Mouse (Mus musculus) layer of hippocampus, postnatal 25 days (tissue): ENCODE data around the gene Tbc1d7. TPM values are rescaled to one million over a fixed set of nuclear protein-coding genes. Genes with fewer than 3 reads are reported as not detected.
A peak's percentile ranks its signal among the peaks of the same experiment; 100 is the strongest.

Experiments
- DNase-seq, 2 experiments: peaks; one replicate each; pipeline ENCODE4 v3.0.0; 2022; ENCODE audit warnings: mixed read lengths in 2 of 2, low spot score in 1 of 2; ENCODE audit errors: extremely low spot score in 1 of 2
- total RNA-seq, 2 experiments: library from RNA; stranded (reverse); gene quantifications; 2 replicates each; pipeline ENCODE4 v1.2.3; 2021

Tbc1d7 gene
- total RNA-seq, 2 experiments from 2014 or later = 32.9 to 38.8 TPM

DNA sequence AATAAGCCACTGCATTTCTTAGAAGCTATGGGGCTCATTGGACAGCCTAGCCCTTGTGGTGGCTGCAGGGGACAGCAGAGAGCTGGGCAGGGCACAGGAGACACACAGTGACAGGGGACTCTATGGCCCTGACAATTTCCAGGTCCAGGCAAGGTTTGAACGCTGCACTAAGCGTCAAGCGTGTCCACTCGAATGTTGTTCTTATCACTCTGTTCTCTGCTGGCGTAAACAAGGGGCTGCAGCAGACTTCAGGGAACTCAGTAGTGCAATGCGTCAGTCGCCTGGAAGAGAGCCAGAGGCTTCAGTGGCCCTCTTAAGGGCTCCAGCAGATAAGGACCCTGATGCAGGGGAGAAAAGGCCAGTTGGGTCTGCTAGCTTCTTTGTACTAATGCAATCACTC, 24.7 kb upstream of the Tbc1d7 start:
- no peak for DNase-seq

DNA sequence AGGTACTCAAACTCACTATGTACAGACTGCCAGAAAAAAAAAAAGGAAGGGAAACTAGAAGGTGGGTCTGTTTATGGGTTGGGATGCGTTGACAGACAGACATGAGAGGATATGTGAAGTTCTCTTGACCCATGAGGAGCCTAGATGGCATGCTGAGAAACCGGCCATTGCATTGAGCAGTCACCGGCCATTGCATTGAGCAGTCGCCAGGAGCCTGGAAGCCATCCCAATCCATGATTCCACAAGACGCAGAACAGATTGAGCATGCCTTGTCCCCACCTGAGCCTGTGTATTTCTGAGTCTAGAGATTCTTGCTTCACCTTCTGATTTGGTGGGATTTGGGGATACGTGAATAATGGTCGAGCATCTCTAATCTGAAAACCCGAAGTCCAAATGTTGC, 22.6 kb upstream of the Tbc1d7 start:
- no peak for DNase-seq

DNA sequence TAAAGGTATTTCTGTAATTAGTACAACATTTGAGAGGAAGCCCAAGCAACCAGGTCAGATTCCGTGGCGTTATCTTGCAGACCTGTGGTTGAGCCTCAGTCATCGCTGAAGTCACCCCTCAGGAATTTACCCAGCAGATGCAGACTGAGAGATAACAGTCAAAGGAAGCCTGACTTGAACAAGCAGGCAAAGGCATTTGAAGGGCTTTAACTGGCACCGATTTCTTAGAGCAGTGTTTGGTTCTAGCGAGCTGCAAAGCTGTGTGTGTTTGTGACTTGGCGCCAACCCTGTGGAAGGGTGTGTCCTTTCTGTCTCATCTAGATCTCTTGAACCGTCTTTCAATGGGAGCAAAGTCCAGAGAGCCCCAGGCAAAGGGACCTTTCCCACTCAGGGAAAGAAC, 22.0 kb upstream of the Tbc1d7 start:
- DNase-seq = no peak

DNA sequence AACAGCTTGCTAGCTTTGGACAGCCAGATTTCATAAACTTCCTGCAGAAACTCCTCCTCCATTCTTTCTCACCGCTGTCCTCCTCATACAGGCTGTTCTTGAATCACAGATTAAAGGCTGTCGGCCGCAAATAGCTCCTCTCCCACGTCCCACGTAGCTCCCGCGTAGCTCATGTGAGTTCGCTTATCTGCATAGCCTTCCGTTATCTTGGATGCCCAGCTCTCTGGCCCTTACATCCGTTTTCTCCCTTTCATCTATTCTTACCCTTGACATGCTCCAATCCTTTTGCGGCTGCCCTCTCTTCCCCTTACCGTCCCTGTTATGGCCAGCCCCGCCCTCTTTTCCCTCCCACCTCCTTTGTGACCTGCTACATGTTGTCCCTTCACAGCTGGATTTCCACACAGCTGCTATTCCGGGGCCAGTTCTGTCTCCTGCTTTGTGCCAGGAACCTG, 20.5 kb upstream of the Tbc1d7 start:
- DNase-seq = no peak

DNA sequence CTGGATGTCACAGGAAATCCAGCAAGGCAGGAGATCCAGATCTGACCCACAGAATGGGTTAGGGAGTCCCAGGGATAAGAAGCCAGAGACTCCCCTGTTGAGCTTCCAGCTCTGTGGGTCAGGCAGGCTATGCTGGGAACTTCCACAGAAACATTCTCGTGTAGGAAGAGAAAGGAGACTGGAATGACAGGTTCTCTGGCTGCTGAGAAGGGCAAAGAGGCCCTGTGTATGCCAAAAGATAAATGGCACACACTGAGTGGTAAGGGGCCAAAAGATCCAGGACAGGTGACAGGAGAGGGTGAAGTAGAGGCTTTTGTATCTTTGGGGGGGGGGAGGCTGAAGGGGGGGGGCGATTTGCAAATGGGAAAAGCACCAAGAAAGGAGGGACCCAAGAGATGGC, 20.0 kb upstream of the Tbc1d7 start:
- no peak for DNase-seq

DNA sequence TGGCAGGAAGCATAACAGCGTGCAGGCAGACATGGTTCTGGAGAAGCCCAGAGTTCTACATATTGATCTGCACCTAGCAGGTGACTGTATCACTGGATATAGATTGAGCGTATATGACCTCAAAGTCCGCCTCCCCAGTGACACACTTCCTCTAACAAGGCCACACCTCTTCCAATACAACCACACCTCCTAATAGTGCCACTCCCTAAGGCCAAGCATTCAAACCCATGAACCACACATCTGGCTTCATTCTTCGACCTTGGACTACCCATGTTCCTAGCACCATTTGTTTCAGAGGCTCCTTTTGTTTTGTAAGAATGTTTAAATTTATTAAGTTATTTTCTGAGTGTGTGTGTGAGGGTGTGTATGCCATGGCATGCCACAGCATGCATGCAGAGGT, 16.4 kb upstream of the Tbc1d7 start:
- DNase-seq = no peak

DNA sequence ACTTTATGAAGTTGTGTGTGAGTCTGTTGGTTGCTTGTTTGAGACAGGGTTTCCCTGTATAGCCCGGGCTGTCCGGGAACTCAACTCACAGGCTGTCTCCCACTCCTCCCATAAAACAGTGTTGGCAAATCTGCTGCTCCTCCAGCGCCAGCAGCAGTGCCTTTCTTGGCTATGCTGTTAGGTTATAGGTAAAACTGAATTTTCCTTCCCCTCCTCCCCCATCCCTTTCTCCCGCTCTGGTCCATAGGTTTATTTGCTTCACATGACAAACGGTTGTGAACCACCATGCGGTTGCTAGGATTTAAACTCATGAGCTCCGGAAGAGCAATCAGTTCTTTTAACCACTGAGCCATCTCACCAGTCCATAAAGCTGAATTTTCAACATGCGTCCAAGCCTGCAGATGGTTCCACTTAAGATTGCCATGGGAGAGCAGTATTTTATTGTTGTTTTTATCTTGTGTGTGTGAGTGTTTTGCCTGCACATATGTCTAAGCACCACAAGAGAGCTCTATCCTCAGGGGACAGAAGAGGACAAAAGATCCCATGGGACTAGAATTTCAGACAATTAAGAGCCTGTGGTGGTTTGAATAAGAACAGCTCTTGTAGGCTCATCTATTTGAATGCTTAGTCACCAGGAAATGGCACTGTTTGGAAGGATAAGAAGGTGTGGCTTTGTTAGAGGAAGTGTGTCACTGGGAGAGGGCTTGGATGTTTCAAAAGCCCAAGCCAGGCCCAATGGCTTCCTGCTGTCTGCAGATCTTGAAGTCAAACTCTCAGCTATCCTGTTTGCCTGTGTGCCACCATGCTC, 12.2 kb upstream of the Tbc1d7 start:
- no peak for DNase-seq

DNA sequence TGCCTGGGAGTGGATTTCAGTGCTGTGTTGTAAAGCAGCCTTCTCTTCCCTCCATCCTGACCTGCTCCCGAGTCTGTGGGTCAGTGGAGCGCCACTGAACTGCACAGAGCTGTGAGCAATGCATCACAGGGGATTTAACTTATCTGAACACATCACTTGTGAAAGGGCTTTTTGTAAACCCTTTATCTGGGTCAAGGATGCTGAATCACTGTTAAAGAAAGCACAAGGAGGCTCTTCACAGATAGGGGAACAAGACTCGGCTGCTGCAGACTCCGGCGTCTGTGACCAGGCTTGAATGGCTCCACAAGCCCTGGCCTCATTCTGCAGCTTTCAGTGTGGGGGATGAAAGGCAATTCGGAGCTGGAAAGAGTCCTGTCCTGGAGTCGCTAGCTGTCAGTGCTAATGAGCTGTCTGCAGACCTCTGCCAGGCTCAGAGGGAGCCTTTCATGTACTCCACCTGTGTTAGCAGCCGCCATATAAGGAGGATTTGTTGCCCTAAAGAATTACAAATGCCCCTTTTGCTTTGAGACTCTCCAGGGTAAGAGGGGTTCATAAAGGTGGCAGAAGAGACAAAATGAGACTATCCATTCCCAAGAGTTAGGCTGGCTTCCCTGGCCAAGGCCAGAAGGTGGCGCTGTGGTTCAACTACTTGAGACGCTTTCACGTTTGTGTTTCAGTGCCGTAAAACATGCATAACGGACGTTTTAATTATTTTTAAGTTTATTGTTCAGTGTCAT, 11.3 kb upstream of the Tbc1d7 start:
- DNase-seq = peak; percentile 72 to 96

DNA sequence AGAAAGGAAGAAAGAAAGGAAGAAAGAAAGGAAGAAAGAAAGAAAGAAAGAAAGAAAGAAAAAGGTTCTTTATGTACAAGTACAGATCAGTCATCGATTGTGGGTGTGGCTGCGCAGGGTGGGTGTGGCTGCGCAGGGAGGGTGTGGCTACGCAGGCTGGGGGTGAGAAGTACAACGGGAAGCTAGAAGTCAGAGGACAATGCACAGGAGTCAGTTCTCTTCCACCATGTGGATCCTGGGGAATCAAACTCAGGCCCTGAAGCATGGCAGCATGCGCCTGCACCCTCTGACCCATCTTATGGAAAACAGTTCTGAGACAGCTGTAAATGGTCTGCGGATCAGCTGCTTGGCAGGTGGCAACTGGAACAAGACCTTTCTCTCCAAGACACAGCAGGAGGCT, 9.8 kb upstream of the Tbc1d7 start:
- DNase-seq = no peak

DNA sequence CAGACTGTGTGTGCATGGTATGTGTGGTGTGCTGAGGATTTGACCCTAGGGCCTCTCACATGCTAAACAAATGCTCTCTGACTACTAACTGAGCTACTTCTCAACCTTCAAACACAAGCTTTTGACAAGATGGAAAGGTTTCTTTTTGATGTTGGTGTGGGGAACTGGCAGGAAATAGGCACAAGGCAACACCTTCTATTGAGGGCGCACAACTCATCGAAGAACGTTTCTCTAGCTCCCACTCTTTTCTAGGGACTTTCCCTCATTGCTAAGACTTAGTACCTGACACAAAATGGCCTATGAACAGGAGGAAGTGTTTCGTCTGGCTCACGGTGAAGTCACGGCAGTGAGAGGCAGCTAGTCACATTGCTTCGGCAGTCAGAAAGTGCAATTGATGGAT, 6.0 kb upstream of the Tbc1d7 start:
- DNase-seq = no peak

DNA sequence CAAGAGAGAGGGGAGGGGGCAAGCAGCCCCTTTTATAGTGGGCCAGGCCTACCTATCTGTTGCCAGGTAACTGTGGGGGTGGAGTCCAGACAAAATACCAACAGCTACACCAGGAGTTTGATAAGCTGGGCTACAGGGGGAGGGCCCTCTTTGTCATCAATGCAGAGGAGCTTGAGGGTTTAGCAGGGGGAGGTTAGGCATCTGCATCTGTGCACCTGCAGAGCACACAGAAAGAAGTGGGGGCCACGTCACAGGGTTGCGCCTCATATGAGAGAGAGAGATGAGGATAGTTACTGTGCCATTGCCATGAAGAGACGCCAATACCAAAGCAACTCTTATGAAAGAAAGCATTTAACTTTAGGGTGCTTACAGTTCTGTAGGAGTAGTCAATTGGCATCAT, 5.4 kb upstream of the Tbc1d7 start:
- DNase-seq = no peak

DNA sequence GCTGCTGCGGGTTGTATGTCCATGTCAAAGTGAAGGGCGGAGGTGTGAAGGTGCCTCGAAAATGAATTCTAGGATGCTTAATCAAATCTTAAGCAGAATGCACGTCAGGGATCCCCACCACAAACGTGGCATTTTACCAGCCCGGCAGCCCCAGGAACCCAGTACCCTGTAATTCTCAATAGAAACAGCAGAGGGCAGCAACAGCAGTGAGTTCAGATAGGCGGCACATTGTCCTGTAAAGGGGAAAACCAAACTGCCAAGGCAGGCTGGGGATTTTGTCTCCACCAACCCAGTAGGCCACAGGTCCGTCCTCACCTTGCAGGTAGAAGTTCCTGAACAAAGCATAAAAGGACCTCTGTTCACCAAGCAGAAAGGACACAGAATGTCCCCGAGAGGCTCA, 2.0 kb upstream of the Tbc1d7 start:
- DNase-seq = peak; percentile 68 to 84

DNA sequence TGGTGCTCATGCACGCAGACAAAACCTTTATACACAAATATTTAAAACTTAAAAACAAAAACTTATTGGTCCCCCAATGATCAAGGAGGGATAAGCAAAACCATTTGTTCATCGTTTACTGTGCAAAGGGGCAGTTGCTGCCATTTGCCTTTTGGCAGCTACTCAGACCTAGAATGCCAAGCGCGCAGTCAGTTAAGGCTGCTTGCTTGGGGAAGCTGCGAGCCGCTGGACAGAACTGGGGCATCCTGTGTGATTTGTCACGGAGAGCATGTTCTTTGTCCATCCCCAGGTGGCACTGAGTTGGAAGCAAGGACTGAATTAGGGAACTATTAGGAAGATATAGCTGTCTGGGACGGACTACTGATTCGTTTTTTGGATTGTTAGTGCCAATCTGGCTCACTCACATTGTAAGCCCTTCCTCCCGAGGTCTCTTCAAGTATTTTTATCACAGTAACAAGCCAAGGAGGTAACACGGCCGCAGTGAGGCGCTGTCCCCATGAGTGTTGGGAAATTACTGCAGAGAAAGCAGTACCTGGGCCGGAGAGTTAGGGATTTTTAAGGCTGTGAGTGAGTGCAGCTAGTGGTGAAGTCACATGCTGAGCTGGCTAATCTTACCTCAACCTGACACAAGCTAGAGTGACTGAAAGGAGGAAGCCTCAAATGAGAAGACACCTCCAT, 874 bp upstream of the Tbc1d7 start:
- no peak for DNase-seq

DNA sequence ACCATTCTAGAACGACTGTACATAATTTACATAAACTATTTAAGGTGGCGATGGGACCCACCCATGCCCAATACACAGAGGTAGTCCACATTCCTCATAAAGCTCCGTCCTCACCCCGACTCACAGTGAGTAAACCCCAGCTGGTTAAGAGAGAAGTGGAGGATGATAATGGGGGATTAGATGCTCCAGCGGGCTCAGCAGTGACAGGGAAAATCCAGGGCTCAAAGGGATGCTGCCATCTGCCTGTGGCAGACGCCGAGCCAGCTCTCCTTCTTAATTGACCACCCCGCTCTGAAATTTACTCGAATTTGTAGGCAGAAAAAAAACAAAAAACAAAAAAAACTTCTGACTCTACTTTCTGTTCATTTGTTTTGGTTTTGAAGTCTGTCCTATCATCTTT, 3.6 kb downstream of the Tbc1d7 start:
- no peak for DNase-seq

DNA sequence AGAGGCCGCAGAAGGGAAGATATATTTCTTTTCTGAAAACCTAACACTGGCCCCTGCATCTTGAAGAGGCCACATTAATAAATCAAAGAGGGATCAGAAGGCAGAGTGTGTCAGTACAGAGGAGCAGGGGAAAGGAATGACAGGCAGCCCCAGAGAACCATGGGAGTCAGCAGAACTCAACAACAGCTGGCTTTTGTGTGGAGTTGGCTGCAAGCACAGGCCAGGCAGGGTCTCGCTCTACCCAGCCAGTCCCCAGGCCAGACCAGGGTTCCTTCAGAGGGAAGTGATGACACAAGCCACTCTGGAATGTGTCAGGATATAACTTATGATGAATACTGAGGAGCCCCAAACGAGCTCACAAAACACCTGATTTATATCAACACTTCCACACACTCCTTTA, 11.9 kb downstream of the Tbc1d7 start:
- no peak for DNase-seq

DNA sequence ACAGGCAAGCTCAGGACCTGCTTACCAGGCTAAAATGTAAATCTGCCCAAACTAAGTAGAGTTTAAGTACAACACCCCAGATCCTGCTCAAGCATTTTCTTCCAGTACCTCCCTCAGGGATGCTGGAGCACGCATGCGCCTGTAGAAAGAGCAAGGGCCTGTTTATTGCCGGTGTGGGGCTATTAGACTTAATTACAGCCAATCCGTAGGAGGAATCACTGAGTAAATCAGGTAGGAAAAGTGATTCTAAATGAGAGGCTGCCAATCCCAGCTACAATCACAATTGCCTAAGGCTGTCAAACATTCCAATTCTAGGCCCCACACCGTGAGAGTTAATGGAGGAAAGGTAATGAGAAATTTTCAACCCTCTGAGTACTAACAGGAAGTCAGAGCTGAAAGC, 13.0 kb downstream of the Tbc1d7 start:
- no peak for DNase-seq

DNA sequence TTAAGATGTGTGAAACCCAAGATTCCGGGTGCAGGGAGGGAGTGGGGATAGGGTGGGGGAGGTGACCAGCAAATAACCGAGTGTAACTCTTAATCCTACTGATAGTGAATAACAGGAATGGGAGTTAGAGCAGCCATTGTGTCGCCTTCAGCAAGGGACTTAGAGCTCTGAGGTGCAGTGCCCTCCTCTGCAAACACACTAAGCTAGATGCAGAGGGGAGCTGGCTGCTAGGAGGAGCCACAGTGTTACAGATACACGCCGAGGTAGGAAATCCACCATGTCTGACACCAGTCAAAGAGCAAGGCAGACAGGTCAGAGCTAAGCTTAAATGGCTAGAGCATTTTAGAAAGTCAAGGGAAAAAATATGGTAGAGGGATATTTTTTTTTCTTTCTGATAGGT, 13.9 kb downstream of the Tbc1d7 start:
- no peak for DNase-seq

DNA sequence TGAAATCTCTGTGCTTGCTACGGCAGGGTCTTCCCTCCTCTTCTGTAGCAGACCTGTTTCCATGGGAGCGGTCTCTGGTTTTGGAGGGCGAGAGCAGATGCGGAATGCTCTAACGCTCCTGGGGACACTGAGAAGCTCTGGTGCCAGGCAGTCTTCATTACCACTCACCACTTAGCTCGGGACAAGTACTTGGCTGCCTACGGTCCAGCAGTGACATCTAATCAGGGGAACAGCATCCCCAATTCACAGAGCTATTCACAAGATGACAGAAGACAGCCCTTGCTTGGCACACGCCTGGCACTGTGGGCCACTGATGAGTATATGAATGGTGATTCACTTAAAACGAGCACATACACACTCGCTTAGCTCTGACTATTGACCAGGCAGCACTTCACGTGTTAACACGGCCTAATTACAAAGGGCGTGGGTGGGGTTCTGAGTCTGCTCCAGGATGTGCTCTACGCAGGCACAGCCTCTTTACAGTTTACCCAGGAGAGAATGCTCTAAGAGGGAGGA, 19.2 kb downstream of the Tbc1d7 start:
- DNase-seq = no peak

DNA sequence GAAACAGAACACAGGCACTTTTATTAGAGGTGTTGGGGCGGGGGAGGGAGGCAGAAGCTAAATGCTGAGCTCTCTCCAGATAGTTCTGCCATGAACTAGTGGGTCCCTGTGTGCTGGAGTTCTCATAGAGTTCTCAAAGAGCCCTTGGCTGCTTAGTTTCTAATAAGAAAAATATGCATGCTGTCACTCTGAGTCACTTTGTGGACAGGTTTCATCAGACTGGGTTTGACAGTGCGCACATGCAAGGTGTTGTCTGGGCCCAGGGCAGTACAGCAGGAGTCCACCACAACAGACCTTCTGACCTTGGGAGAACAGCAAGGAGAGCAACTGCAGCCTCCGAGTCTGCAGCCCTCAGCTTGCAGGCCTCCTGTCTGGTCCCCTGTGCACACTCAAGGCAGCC, 21.6 kb downstream of the Tbc1d7 start:
- no peak for DNase-seq

DNA sequence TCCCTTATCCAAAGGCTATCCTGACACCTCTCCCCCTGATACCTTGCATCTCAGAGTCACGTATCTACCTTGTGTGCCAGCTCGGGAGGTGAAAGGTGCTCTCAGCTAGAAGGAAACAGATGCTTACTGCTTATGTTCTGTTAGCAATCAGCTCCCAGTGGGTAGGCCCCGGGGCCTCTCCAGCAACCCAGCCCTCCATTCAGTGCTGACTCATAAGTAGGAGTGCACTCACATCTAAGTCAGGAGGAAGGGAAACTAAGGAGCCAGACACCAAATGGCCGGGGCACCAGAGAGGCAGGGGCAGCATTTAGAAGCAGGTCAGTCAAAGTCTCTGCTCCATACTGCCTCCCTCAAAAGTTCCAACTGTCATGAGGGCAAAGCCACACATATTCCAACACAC, 22.6 kb downstream of the Tbc1d7 start:
- no peak for DNase-seq

DNA sequence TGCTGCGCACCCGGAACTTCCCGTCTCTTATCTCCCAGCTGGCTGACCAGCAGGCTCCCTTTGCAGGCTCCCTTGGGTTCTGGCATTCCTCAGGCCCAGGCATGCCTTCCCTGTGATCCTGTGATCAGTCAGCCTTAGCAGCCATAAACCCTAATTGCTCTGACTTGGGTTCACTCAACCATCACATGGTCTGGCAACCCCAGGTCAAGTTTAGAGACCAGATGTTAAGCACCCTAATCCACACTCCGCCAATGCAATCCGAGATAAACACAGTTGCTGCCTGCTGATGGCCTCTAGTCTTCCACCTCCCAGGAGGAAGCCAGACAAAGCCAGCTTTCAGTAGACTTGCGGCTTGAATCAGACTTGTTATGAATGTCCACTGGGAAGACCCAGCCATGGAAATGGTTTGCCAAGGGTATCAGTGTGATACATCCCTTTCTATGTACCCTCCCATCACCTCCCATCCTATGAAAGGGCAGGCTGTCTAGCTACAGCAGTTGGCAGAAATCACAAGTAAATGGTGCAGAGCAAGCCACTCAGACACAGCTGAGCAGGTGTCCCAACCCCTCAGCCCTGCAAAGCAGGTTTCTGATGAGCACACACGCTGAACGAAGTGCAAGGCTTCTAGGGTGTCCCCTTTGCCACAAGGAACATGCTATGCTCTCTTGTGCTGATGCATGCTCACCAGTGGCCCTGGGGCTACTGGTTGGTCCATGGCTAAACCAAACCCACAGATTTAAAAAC, 24.6 kb downstream of the Tbc1d7 start:
- DNase-seq = no peak
